Mouse (Mus musculus): ENCODE measurements around the gene Pdzd2.
A peak's percentile ranks its signal among the peaks of the same experiment; 100 is the strongest.

Gene Pdzd2

DNA sequence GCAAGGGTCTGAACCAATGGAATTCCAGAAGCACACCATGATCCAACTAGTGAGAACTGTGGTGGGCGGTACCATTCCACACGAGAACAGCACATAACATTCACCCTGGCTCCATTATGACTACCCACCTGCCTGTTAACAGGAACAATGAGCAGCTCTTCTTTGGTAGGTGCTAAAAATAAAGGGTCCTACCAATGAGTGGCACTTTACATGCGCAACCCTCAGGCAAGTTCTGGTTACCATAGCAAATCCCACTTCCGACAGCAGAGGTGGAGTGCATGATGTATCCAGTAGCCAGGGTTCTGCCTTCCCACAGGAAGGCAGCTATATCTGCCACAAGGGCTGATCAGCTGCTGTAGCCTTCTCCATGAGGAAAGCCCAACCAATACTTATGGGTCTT is 11.3 kb downstream of the Pdzd2 start:
- DNase-seq, result peak; percentile 81

GRCm38 (mm10) chr15:12725256-12725655 is 14.5 kb downstream of the Pdzd2 start:
- no peak for DNase-seq

DNA sequence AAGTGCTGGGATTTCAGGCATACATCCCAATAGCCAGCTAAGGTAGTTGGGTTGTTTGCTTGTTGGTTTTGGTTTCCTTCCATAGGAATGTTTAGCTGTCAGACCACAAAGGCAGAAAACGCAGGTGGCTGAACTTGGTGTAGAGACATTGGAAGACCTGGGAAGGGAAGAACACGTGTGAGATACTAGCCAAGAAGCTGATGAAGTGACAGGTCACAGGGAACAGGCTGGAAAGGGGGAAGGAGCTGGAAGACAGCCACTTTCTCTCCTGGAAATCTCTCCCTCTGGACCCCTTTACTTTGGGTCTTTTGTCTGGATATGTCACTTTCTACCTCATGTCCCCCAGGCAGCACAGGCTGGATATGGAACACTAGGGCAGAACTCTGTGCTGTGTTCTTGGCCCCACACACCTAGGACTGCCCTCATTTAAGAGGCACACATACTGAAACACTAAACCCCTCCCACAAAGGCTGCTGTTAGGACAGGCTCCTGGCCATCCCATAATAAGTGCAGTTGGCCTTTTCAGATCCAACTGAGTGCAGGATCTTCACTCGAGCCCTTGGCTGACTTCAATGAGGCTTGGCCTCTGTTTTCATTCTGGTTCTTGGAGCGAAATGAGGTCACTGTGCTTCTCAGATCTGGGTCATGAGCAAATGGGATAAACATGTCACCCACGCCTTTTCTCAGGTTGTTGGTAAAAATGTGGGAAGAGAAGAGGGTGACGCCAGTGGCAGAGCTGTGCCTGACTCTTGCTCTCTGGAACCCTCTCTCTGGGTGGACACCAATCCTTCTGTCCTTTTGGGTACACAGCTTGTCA is 17.8 kb downstream of the Pdzd2 start:
- DNase-seq, result no peak

GRCm38 (mm10) chr15:12718819-12719218 is 20.9 kb downstream of the Pdzd2 start:
- DNase-seq, result no peak

- no peak for DNase-seq
These were observed 22.3 kb downstream of the Pdzd2 start for GRCm38 (mm10) chr15:12717410-12717809.

DNA sequence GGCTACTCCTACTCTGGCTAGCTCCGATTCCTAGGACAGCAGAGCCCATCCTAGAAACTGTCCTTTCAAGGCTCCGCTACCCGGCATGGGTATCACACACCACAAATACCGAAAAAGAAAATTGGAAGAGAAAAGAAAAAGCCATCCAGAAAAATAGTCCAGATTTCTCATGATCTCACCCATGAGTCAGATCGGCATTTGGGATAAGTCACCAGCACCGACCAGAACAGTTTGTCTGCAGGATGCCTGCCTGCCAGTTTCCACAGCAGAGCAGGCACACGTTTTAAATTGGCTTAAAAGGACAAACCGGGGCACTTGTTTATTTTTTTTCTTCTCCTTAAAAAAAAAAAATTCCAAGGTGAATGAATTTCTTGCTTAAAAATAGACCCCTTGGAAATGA is 22.8 kb downstream of the Pdzd2 start:
- peak; percentile 50 for DNase-seq

- DNase-seq, result peak; percentile 26
These were observed 25.4 kb downstream of the Pdzd2 start for GRCm38 (mm10) chr15:12714322-12714721.

DNA sequence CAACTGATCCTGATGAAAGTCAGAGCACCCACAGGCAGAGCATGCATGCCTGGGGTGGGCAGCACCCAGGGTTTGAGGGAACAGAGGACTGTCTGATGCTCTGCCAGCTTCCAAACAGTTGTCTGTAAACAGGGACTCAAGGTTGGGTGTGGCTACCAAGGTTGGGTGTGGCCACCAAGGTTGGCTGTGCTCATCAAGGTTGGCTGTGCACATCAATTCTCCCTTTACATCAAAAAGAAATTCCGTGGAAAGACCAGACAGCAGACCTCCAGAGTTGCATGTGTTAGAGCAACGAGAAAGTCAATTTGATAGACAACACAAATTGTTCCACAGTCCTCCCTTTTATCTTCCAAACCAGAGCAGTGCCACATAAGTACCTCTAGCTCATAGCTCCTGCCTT is 26.5 kb downstream of the Pdzd2 start:
- no peak for DNase-seq

GRCm38 (mm10) chr15:12710036-12710435 is 29.7 kb downstream of the Pdzd2 start:
- DNase-seq, result no peak

GRCm38 (mm10) chr15:12708297-12708696 is 31.4 kb downstream of the Pdzd2 start:
- DNase-seq, result no peak

DNA sequence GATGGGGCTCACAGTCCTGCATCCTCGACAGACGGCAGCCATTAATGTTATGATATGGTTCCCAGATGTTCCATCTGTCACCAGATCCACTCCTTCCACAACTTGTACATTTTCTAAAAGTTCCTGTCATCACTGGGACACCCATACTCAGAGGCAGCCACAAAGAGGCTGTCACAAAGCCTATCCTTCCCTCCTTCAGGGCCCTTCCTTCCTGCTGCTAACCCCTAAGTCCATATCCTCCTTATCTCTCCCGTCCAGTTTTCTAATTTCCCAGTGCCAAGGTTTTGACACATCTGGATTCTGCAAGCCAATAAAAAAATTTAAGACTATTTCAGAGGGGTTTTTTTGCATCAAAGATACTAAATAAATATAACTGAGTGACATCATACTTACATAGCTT is 32.8 kb downstream of the Pdzd2 start:
- no peak for DNase-seq

DNA sequence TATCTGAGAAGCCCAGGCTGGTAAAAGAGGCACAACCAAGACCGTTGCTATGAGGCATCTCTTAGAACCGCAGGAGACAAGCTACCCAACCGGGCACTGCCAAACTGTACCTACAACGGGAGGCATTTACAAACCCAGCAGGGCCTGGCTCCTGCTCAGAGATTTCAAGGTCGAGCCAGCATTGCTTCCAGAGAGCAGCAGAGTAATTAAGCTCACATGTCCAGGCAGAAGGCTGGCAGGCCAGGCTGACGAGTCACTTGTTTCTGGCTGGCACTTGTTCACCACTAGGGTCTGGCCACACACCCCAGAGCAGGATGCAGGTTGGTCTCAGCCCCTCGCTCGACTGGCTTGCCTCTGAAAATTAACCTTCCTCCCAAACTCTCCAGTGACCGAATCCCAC is 39.4 kb downstream of the Pdzd2 start:
- no peak for DNase-seq

GRCm38 (mm10) chr15:12697741-12698140 is 42.0 kb downstream of the Pdzd2 start:
- DNase-seq, result no peak

GRCm38 (mm10) chr15:12696889-12697288 is 42.8 kb downstream of the Pdzd2 start:
- no peak for DNase-seq

GRCm38 (mm10) chr15:12689716-12690381 is 49.9 kb downstream of the Pdzd2 start:
- no peak for DNase-seq

DNA sequence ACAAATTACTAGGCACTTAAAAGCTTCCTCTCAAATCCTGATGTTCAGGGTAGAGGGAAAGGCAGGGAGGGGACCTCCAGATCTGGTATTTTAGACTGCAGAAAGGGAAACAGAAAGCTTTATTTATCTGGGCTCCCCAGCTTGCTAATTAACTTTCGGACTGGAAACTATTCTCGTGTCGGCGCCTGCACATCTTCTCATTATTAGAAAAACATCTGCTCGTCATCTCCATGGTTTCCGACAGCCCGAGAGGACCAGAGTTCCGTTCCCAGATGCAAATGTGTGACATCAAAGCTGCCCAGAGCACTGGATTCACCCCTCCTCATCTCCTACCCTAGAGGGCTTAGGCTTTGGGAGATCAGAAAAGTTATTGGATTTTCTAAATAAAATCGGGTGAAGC is 57.2 kb downstream of the Pdzd2 start:
- DNase-seq, result no peak

DNA sequence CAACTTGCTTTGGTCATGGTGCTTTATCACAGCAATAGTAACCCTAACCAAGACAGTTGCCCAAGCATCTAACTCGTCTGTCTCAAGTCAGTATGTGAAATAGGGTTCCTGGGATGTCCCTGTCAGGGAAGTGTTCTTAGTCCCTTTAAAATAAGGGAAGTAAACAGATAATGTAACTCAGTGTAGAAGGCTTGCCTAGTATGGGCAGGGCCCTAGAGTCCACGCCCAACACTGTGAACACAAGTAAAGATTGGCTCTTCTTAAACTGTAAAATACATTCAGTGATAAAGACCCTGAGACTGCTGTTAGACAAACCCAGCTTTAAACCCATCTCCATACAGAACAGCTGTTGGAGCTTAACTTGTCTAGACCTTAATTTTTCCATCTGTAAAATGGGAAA is 57.8 kb downstream of the Pdzd2 start:
- no peak for DNase-seq

- DNase-seq, result peak; percentile 52
These were observed 59.0 kb downstream of the Pdzd2 start for GRCm38 (mm10) chr15:12680750-12681149.

- no peak for DNase-seq
These were observed 59.7 kb downstream of the Pdzd2 start for GRCm38 (mm10) chr15:12679996-12680395.

DNA sequence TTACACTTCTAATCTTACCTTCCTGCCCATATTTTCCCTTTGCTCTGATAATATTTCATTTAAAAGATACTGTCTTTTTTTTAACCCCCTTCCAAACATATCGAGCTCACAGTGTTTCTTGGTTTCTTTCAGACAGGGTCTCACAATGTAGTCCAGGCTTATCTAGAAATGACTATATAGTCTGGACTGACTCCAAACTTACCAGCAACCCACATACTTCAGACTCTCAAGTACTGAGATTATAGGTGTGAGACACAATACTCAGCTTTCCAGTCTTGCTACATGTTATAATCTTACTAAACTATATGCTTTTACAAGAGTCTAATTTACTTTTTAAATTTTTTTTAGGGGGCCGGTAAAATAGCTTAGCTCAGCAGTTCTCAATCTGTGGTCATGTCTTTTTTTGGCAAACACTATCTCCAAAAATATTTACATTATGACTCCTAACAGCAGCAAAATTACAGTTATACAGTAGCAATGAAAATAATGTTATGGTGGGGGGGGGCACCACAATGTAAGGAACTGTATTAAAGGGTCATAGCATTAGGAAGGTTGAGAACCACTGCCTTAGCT is 61.1 kb downstream of the Pdzd2 start:
- DNase-seq, result no peak

GRCm38 (mm10) chr15:12675366-12675765 is 64.4 kb downstream of the Pdzd2 start:
- no peak for DNase-seq

GRCm38 (mm10) chr15:12674026-12674425 is 65.7 kb downstream of the Pdzd2 start:
- no peak for DNase-seq

DNA sequence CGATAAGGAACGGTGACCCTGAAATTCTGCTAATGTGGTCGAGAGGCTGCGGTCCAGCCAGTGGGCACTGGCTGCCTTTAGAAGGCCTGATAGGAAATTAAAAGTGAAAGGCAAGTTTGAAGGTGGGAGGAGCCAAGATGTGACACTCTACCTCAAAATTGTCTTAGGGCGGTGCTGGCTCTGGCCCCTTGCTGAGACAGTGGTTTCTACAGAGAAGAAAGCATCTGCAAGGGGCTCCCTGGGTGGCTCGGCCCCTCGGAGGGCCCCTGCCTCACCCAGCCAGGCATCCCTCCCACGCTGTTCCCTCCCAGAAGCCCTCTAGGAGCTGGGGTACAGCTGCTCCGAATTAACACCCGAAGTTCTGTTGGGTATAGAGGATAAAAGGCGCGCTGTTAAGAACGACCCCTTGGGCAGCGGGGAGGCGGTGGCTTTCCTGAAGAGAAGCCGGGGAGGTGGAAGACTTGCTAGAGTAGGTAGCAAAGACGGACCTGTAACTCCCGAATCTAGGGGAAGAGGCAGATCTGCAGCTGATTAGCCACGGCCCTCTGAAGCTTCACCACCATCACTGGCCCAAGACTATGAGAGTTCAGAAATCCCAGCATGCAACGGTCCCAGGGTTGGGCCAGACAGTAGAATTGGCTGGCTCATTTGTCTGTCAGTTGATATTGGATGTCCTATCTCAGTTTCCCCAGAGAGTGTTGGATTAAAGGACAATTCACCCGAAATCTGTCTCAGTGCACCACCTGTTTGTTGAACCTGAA is 71.8 kb downstream of the Pdzd2 start:
- no peak for DNase-seq

Measured in layer of hippocampus, adult 9-11 months (tissue).